Mouse (Mus musculus): Measurements from ENCODE around the gene Usb1.
"Not testable (repeated sequence)": the region's sequence is repeated elsewhere in the genome, so short reads cannot be mapped to it uniquely, and the experiment has no call there.

Usb1 gene

GRCm38 (mm10) chr8:95374429-95374828 is 42.3 kb downstream of the Usb1 start:
- no peak for DNase-seq (ENCODE audit: low spot score in 2 of 2)

GRCm38 (mm10) chr8:95375374-95375930 is 43.4 kb downstream of the Usb1 start:
- DNase-seq (ENCODE audit: low spot score in 2 of 2), result no peak

GRCm38 (mm10) chr8:95376309-95376999 is 44.4 kb downstream of the Usb1 start:
- DNase-seq (ENCODE audit: low spot score in 2 of 2), result no peak

- no peak for DNase-seq (ENCODE audit: low spot score in 2 of 2)
These were observed 45.0 kb downstream of the Usb1 start for GRCm38 (mm10) chr8:95377101-95377500.

GRCm38 (mm10) chr8:95377863-95378291 is 45.8 kb downstream of the Usb1 start:
- no peak for DNase-seq (ENCODE audit: low spot score in 2 of 2)

- DNase-seq (ENCODE audit: low spot score in 2 of 2), result not testable (repeated sequence)
These were observed 46.8 kb downstream of the Usb1 start for GRCm38 (mm10) chr8:95378928-95379327.

- DNase-seq (ENCODE audit: low spot score in 2 of 2), result no peak
These were observed 48.9 kb downstream of the Usb1 start for GRCm38 (mm10) chr8:95380953-95381352.

GRCm38 (mm10) chr8:95381595-95381994 is 49.5 kb downstream of the Usb1 start:
- DNase-seq (ENCODE audit: low spot score in 2 of 2), result no peak

- DNase-seq (ENCODE audit: low spot score in 2 of 2), result no peak
These were observed 52.4 kb downstream of the Usb1 start for GRCm38 (mm10) chr8:95384501-95384900.

- DNase-seq (ENCODE audit: low spot score in 2 of 2), result no peak
These were observed 54.0 kb downstream of the Usb1 start for GRCm38 (mm10) chr8:95386037-95386436.

GRCm38 (mm10) chr8:95387221-95387620 is 55.1 kb downstream of the Usb1 start:
- DNase-seq (ENCODE audit: low spot score in 2 of 2), result no peak

GRCm38 (mm10) chr8:95387936-95388335 is 55.9 kb downstream of the Usb1 start:
- DNase-seq (ENCODE audit: low spot score in 2 of 2), result no peak

- DNase-seq (ENCODE audit: low spot score in 2 of 2), result no peak
These were observed 58.2 kb downstream of the Usb1 start for GRCm38 (mm10) chr8:95390312-95390711.

GRCm38 (mm10) chr8:95391101-95391500 is 59.0 kb downstream of the Usb1 start:
- no peak for DNase-seq (ENCODE audit: low spot score in 2 of 2)

- DNase-seq (ENCODE audit: low spot score in 2 of 2), result no peak
These were observed 60.5 kb downstream of the Usb1 start for GRCm38 (mm10) chr8:95392604-95393003.

- no peak for DNase-seq (ENCODE audit: low spot score in 2 of 2)
These were observed 63.3 kb downstream of the Usb1 start for GRCm38 (mm10) chr8:95395186-95395918.

- DNase-seq (ENCODE audit: low spot score in 2 of 2), result no peak
These were observed 64.7 kb downstream of the Usb1 start for GRCm38 (mm10) chr8:95396752-95397151.
